Mouse (Mus musculus) adrenal gland, postnatal 14 days (tissue): ENCODE measurements around the gene Cript. TPM values are rescaled to one million over a fixed set of nuclear protein-coding genes. Genes with fewer than 3 reads are reported as not detected.

Experiments used
- total RNA-seq: library from RNA; stranded (reverse); gene quantifications from 2 replicates; pipeline ENCODE4 v1.2.3, GENCODE M21; 2021

The Cript gene
- total RNA-seq, 1 experiment from 2014 or later = 55.5 TPM

Other genes with a start within 250 kb of the Cript start
- gene Tmem247, start 108.2 kb upstream of the Cript start, total RNA-seq = not detected in 2 replicates
- gene Atp6v1e2, start 77.7 kb upstream of the Cript start, total RNA-seq = not detected in 2 replicates
- gene Rhoq, start 62.5 kb upstream of the Cript start, total RNA-seq = 89.9 and 90.8 TPM in 2 replicates
- 9.8 and 13.0 TPM in 2 replicates for gene Pigf, start 144 bp upstream of the Cript start, total RNA-seq
- 58.9 and 60.7 TPM in 2 replicates for gene Socs5, start 82.1 kb downstream of the Cript start, total RNA-seq
- gene Mcfd2, start 240.4 kb downstream of the Cript start, total RNA-seq = 167 and 183 TPM in 2 replicates